Mouse (Mus musculus) small intestine, adult 2 months (tissue): ENCODE data around the gene Pomt2.

Source experiments
- CTCF ChIP-seq: fragments of 200-500 bp; IDR thresholded peaks from 2 replicates; pipeline ENCODE4 v1.5.1; 2012; ENCODE audit warnings: low read depth, mild to moderate bottlenecking, control low read depth, inconsistent platforms, low read length, moderate library complexity, mixed read lengths; ENCODE audit not compliant: insufficient replicate concordance, insufficient read length; ENCODE audit errors: extremely low read depth
- POLR2A ChIP-seq: fragments of 200-500 bp; IDR thresholded peaks from 2 replicates; pipeline ENCODE4 v1.6.1; 2012; ENCODE audit warnings: low read depth, mild to moderate bottlenecking, control low read depth, inconsistent platforms, low read length, moderate library complexity

DNA sequence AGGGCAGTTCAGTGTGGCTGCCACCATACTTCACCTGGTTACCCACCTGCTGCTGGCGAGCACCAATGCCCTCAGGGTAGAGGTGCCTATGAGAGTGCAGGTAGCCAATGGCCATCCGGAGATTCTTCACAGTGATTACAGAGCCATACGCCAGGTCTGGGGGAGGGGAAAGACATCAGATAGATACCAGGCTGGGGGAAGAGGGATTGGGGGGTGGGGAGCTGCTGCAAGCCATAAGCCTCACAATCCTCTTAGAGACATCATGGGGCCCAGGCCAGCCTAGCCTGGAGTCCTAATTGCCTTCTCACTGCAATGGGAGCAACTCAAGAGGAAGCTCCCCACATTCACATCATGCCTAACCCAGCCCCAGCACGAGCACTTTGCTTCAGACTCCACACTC lies 20.5 kb downstream of the Pomt2 start:
- no peak for TF ChIP-seq POLR2A
- TF ChIP-seq CTCF = no peak
